Comparison of ENCODE assay signal across 7 mouse cellular contexts in genomic region chr6:82997511-82998102, GRCm38 (mm10). TPM values are rescaled to one million over a fixed set of nuclear protein-coding genes. Genes with fewer than 3 reads are reported as not detected.
DNase-seq lines count a peak whose midpoint lies in the region; ATAC-seq and TF ChIP-seq lines count a peak whose summit lies in the region.

No protein-coding gene starts in this region.

- H3K36me3 ChIP-seq in heart, embryonic 10.5 days, result no peaks in the 10 kb centered on the region

- H3K4me3 ChIP-seq in lung, adult 2 months (replicated peaks; ENCODE audit: extremely low read depth, low read depth, low read length), result no peak overlapping the region
- H3K4me3 ChIP-seq in heart, embryonic 10.5 days, result no peak overlapping the region

- H3K27ac ChIP-seq in heart, embryonic 10.5 days, result peak overlapping the region; percentile 73

- WGBS in lung, adult 2 months, result 30% methylated on average over 7 of the region's 7 CpGs
- WGBS in heart, embryonic 10.5 days, result 49% methylated on average over 7 of the region's 7 CpGs

- TF ChIP-seq POLR2A in lung, adult 2 months (IDR thresholded peaks at IDR 0.05; ENCODE audit: borderline replicate concordance, extremely low read depth, low read depth, low read length), result no peak
- no peak for TF ChIP-seq POLR2A in brain, embryonic 14.5 days (IDR thresholded peaks at IDR 0.05; ENCODE audit: borderline replicate concordance, extremely low read depth, insufficient read depth, insufficient read length, poor library complexity, severe bottlenecking)

- no peak for TF ChIP-seq CTCF in lung, adult 2 months (IDR thresholded peaks at IDR 0.05; ENCODE audit: insufficient read depth, low read length)
- no peak for TF ChIP-seq CTCF in brain, embryonic 14.5 days (IDR thresholded peaks at IDR 0.05; ENCODE audit: borderline replicate concordance, extremely low read depth, insufficient read depth, insufficient read length)

- no peaks in the 10 kb centered on the region for H3K9me3 ChIP-seq in heart, embryonic 10.5 days

- peaks cover 4% of the 10 kb centered on the region; the same call in 1 of the 2 replicates for H3K27me3 ChIP-seq in heart, embryonic 10.5 days (ENCODE audit: insufficient read depth, poor library complexity, severe bottlenecking)

- peaks cover 9% of the 10 kb centered on the region for H3K4me1 ChIP-seq in lung, adult 2 months (ENCODE audit: control insufficient read depth, insufficient read depth, low read length)
- peaks cover 14% of the 10 kb centered on the region for H3K4me1 ChIP-seq in heart, embryonic 10.5 days

- peak; percentile 36 to 59 for DNase-seq in lung, adult 18-20 months
- no peak for DNase-seq in lung, adult 2 months
- DNase-seq in brain, embryonic 14.5 days (ENCODE audit: low read depth), result peak; percentile 16
- peak; percentile 63 for DNase-seq in heart, embryonic 10.5 days (ENCODE audit: low spot score)
- peak; percentile 49 to 68 for DNase-seq in kidney, postnatal 4 days
- no peak for DNase-seq in urinary bladder, adult 18-20 months (ENCODE audit: low spot score in 2 of 2)

- ATAC-seq in megakaryocyte progenitor cell, adult 5-6 weeks (replicated peaks; ENCODE audit: poor library complexity), result peak; percentile 29

RNA-seq across cellular contexts. Expression of gene Dok1, which starts 35.7 kb away (rescaled TPM):
- polyA plus RNA-seq in lung, adult 2 months (2012; rRNA removed), result 12.6 and 15.1 TPM in 2 replicates
- polyA plus RNA-seq in brain, embryonic 14.5 days (2012; rRNA removed), result 2.7 and 2.9 TPM in 2 replicates
- 11.3 and 14.8 TPM in 2 replicates for polyA plus RNA-seq in heart, embryonic 10.5 days (2016; fragmentation: Nextera tagmentation; extraction: Ambion mirVana)
- 6.5 and 6.8 TPM in 2 replicates for total RNA-seq in megakaryocyte progenitor cell, adult 5-6 weeks (2015)
- total RNA-seq in megakaryocyte progenitor cell, adult 5-6 weeks (2017), result 14.1 and 18.2 TPM in 2 replicates

RNA-seq across cellular contexts. Expression of gene Loxl3, which starts 36.4 kb away (rescaled TPM):
- polyA plus RNA-seq in lung, adult 2 months (2012; rRNA removed), result 6.7 and 8.5 TPM in 2 replicates
- polyA plus RNA-seq in brain, embryonic 14.5 days (2012; rRNA removed), result 6.7 and 7.3 TPM in 2 replicates
- polyA plus RNA-seq in heart, embryonic 10.5 days (2016; fragmentation: Nextera tagmentation; extraction: Ambion mirVana), result 7.6 and 9.8 TPM in 2 replicates
- 0.59 and 1.4 TPM in 2 replicates for total RNA-seq in megakaryocyte progenitor cell, adult 5-6 weeks (2015)
- 1.0 and 1.7 TPM in 2 replicates for total RNA-seq in megakaryocyte progenitor cell, adult 5-6 weeks (2017)

RNA-seq across cellular contexts. Expression of gene M1ap, which starts 50.9 kb away (rescaled TPM):
- 2.3 and 3.5 TPM in 2 replicates for polyA plus RNA-seq in lung, adult 2 months (2012; rRNA removed)
- polyA plus RNA-seq in brain, embryonic 14.5 days (2012; rRNA removed), result 0.05 and 0.15 TPM in 2 replicates
- polyA plus RNA-seq in heart, embryonic 10.5 days (2016; fragmentation: Nextera tagmentation; extraction: Ambion mirVana), result 0.34 and 0.87 TPM in 2 replicates
- 5.0 and 8.0 TPM in 2 replicates for total RNA-seq in megakaryocyte progenitor cell, adult 5-6 weeks (2015)
- 5.1 and 5.9 TPM in 2 replicates for total RNA-seq in megakaryocyte progenitor cell, adult 5-6 weeks (2017)

RNA-seq across cellular contexts. Expression of gene Aup1, which starts 56.7 kb away (rescaled TPM):
- 389 and 538 TPM in 2 replicates for polyA plus RNA-seq in lung, adult 2 months (2012; rRNA removed)
- polyA plus RNA-seq in brain, embryonic 14.5 days (2012; rRNA removed), result 222 and 386 TPM in 2 replicates
- 154 and 170 TPM in 2 replicates for polyA plus RNA-seq in heart, embryonic 10.5 days (2016; fragmentation: Nextera tagmentation; extraction: Ambion mirVana)
- 135 and 178 TPM in 2 replicates for total RNA-seq in megakaryocyte progenitor cell, adult 5-6 weeks (2015)
- 112 and 133 TPM in 2 replicates for total RNA-seq in megakaryocyte progenitor cell, adult 5-6 weeks (2017)

RNA-seq across cellular contexts. Expression of gene Htra2, which starts 57.5 kb away (rescaled TPM):
- 47.7 and 49.3 TPM in 2 replicates for polyA plus RNA-seq in lung, adult 2 months (2012; rRNA removed)
- polyA plus RNA-seq in brain, embryonic 14.5 days (2012; rRNA removed), result 63.4 and 99.1 TPM in 2 replicates
- polyA plus RNA-seq in heart, embryonic 10.5 days (2016; fragmentation: Nextera tagmentation; extraction: Ambion mirVana), result 100 and 106 TPM in 2 replicates
- 128 and 129 TPM in 2 replicates for total RNA-seq in megakaryocyte progenitor cell, adult 5-6 weeks (2015)
- total RNA-seq in megakaryocyte progenitor cell, adult 5-6 weeks (2017), result 77.3 and 82.3 TPM in 2 replicates

Comparison
In these comparisons a context has a peak if more than half of its experiments do, and no peak if none do; other contexts are left out.
1. DNase-seq: peak in lung, adult 18-20 months (2 of 2), brain, embryonic 14.5 days (single experiment), heart, embryonic 10.5 days (single experiment) and kidney, postnatal 4 days (2 of 2); none in lung, adult 2 months (single experiment) and urinary bladder, adult 18-20 months (0 of 2).